Mouse (Mus musculus): ENCODE measurements around the gene Cdk2. TPM values are rescaled to one million over a fixed set of nuclear protein-coding genes. Genes with fewer than 3 reads are reported as not detected.

Gene Cdk2
- total and polyA plus RNA-seq, 3 experiments = 40.5 to 72.4 TPM; not detected in 1

DNA sequence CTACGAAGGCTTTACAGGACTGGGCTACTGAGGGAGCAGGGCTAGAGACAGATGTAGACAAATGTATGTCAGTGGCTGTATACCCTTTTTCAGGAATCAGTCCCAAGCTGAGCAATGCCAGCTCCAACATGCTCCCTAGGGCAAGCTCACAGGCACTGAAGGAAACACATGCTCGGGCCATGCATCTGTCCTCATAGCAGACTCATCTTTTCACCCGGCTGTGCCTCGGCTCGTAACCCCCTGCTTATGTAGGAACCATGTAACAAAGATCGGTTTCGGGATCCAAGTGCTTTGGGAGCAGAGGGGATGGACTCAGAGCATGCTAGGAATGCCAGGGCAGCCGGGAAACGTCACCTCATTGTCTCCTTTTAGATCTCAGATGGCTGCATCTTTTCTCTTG, 45.3 kb downstream of the Cdk2 start:
- no peak overlapping the region for H3K9ac ChIP-seq (ENCODE audit: control insufficient read depth, low read depth, low read length, poor library complexity, severe bottlenecking)
- H3K9me3 ChIP-seq (replicated peaks; ENCODE audit: insufficient read depth, low read length) = no peaks in the 10 kb centered on the region
- DNase-seq (ENCODE audit: low read depth, low spot score) = no peak
- no peak overlapping the region for H3K27ac ChIP-seq (ENCODE audit: control insufficient read depth, low read depth, low read length)
- TF ChIP-seq SMC3 (IDR thresholded peaks at IDR 0.05; ENCODE audit: low read depth, low read length) = no peak
- no peak for TF ChIP-seq POLR2AphosphoS2 (IDR thresholded peaks at IDR 0.05; ENCODE audit: low read length)
- TF ChIP-seq E2F4 (IDR thresholded peaks at IDR 0.05; ENCODE audit: borderline replicate concordance, low read depth, low read length) = no peak
- TF ChIP-seq MYB (IDR thresholded peaks at IDR 0.05; ENCODE audit: low read depth, low read length) = no peak
- TF ChIP-seq TCF12 (IDR thresholded peaks at IDR 0.05; ENCODE audit: low read depth, low read length) = no peak
- no peak for TF ChIP-seq TBP (IDR thresholded peaks at IDR 0.05; ENCODE audit: low read depth, low read length)
- no peak for TF ChIP-seq MYC (IDR thresholded peaks at IDR 0.05; ENCODE audit: low read depth, low read length)
- no peak for TF ChIP-seq ELF1 (IDR thresholded peaks at IDR 0.05; ENCODE audit: low read depth, low read length)
- TF ChIP-seq POLR2AphosphoS5 (IDR thresholded peaks at IDR 0.05; ENCODE audit: borderline replicate concordance, low read depth, low read length) = no peak
- TF ChIP-seq RCOR1 (IDR thresholded peaks at IDR 0.05; ENCODE audit: low read depth, low read length) = no peak
- no peak for TF ChIP-seq RAD21 (IDR thresholded peaks at IDR 0.05; ENCODE audit: low read depth, low read length)
- no peak for TF ChIP-seq CTCF (IDR thresholded peaks at IDR 0.05 in 2 of 3, conservative IDR thresholded peaks at IDR 0.05 in 1 of 3; ENCODE audit: control insufficient read depth in 1 of 3, insufficient read depth in 1 of 3, low read depth in 2 of 3, low read length in 3 of 3, poor library complexity in 1 of 3, severe bottlenecking in 1 of 3)
- peaks cover 0 to 2% of the 10 kb centered on the region in 2 experiments for H3K27me3 ChIP-seq (ENCODE audit: control insufficient read depth in 1 of 2, insufficient read depth in 2 of 2, low read length in 2 of 2)
- peaks cover 9 to 18% of the 10 kb centered on the region in 2 experiments for H3K4me1 ChIP-seq (ENCODE audit: control insufficient read depth in 1 of 2, insufficient read depth in 2 of 2, low read length in 2 of 2)
- H3K36me3 ChIP-seq (ENCODE audit: control insufficient read depth in 1 of 2, insufficient read depth in 2 of 2, low read length in 2 of 2) = peaks cover 0 to 24% of the 10 kb centered on the region in 2 experiments; a peak in 2 of 4 replicates
- no peaks in the 10 kb centered on the region for H3K79me2 ChIP-seq (ENCODE audit: control insufficient read depth, insufficient read depth, low read length, poor library complexity)
- no peak overlapping the region for H3K4me3 ChIP-seq (ENCODE audit: control insufficient read depth in 1 of 2, insufficient read depth in 1 of 2, low read depth in 2 of 2, low read length in 2 of 2)

DNA sequence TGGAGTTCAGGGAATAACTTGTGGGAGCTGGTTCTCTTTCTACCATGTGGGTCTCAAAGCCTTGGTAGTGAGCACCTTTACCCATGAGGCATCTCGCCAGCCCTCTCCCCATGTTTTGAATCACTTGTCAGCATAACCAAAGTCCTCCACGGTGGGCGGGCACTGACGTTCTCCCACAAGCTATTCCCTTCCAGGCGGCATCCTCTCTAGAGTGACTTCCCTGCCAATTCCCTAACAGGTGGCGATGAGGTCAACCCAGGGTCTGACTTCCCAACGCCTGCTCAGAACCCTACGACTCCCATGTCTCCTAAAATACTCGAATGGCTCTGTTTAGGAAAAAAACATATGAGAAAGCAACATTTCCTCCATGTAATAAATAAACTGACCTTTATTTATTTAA, 47.0 kb downstream of the Cdk2 start:
- peaks cover 5 to 11% of the 10 kb centered on the region in 2 experiments for H3K27me3 ChIP-seq (ENCODE audit: control insufficient read depth in 1 of 2, insufficient read depth in 2 of 2, low read length in 2 of 2)
- H3K9ac ChIP-seq (ENCODE audit: control insufficient read depth, low read depth, low read length, poor library complexity, severe bottlenecking) = no peak overlapping the region
- H3K4me3 ChIP-seq (ENCODE audit: control insufficient read depth in 1 of 2, insufficient read depth in 1 of 2, low read depth in 2 of 2, low read length in 2 of 2) = no peak overlapping the region
- no peak overlapping the region for H3K27ac ChIP-seq (ENCODE audit: control insufficient read depth, low read depth, low read length)
- H3K4me1 ChIP-seq (ENCODE audit: control insufficient read depth in 1 of 2, insufficient read depth in 2 of 2, low read length in 2 of 2) = peaks cover 2 to 5% of the 10 kb centered on the region in 2 experiments; a peak in 3 of 4 replicates
- no peaks in the 10 kb centered on the region for H3K79me2 ChIP-seq (ENCODE audit: control insufficient read depth, insufficient read depth, low read length, poor library complexity)
- no peak for DNase-seq (ENCODE audit: low read depth, low spot score)
- peaks cover 0 to 9% of the 10 kb centered on the region in 2 experiments; a peak in 2 of 4 replicates for H3K36me3 ChIP-seq (ENCODE audit: control insufficient read depth in 1 of 2, insufficient read depth in 2 of 2, low read length in 2 of 2)
- H3K9me3 ChIP-seq (replicated peaks; ENCODE audit: insufficient read depth, low read length) = no peaks in the 10 kb centered on the region
- TF ChIP-seq POLR2AphosphoS2 (IDR thresholded peaks at IDR 0.05; ENCODE audit: low read length) (no peak), EP300 (IDR thresholded peaks at IDR 0.05; ENCODE audit: low read depth in 1 of 2, low read length in 2 of 2) (no peak), GATA1 (IDR thresholded peaks at IDR 0.05; ENCODE audit: low read depth, low read length) (no peak), JUND (IDR thresholded peaks at IDR 0.05; ENCODE audit: low read depth, low read length) (no peak), MAX (IDR thresholded peaks at IDR 0.05; ENCODE audit: low read length) (no peak), E2F4 (IDR thresholded peaks at IDR 0.05; ENCODE audit: borderline replicate concordance, low read depth, low read length) (no peak), ZMIZ1 (IDR thresholded peaks at IDR 0.05; ENCODE audit: low read depth, low read length) (no peak), SIN3A (IDR thresholded peaks at IDR 0.05; ENCODE audit: low read length) (no peak), HCFC1 (IDR thresholded peaks at IDR 0.05; ENCODE audit: low read depth, low read length) (no peak), ZC3H11A (IDR thresholded peaks at IDR 0.05; ENCODE audit: low read depth, low read length) (no peak), ZNF384 (IDR thresholded peaks at IDR 0.05; ENCODE audit: low read depth, low read length) (no peak), UBTF (IDR thresholded peaks at IDR 0.05; ENCODE audit: borderline replicate concordance, insufficient read depth, low read depth, low read length) (no peak), TBP (IDR thresholded peaks at IDR 0.05; ENCODE audit: low read depth, low read length) (no peak), KAT2A (conservative IDR thresholded peaks at IDR 0.05; ENCODE audit: low read depth, low read length) (no peak), MXI1 (IDR thresholded peaks at IDR 0.05; ENCODE audit: low read depth, low read length) (no peak)
